Mouse (Mus musculus) splenic B cell, adult 2 months (primary cell): ENCODE measurements at regions not wholly inside any gene's neighbourhood (a gene's known extent, or its start where the extent isn't known, plus 50 kb on each side); places are given as distances from the start of the nearest gene placed in this dataset.

ENCODE experiments used
- DNase-seq: peaks from one replicate; pipeline ENCODE4 v3.0.0-alpha.2; 2011; ENCODE audit warnings: low read depth, low spot score
- H3K27me3 ChIP-seq: 2 replicates; pipeline ENCODE4 v1.6.1; 2012; ENCODE audit warnings: mild to moderate bottlenecking, low read length, moderate library complexity, mixed read lengths; ENCODE audit not compliant: control insufficient read depth, poor library complexity, insufficient read depth, severe bottlenecking
- H3K36me3 ChIP-seq: 2 replicates; pipeline ENCODE4 v1.6.1; 2012; ENCODE audit warnings: mild to moderate bottlenecking, low read length, moderate library complexity, mixed read lengths; ENCODE audit not compliant: control insufficient read depth, poor library complexity, insufficient read depth, severe bottlenecking

GRCm38 (mm10) chr1:193702707-193703419 is 332.8 kb upstream of the Camk1g start:
- DNase-seq: peak; percentile 41
- no peaks in the 10 kb centered on the region for H3K36me3 ChIP-seq

DNA sequence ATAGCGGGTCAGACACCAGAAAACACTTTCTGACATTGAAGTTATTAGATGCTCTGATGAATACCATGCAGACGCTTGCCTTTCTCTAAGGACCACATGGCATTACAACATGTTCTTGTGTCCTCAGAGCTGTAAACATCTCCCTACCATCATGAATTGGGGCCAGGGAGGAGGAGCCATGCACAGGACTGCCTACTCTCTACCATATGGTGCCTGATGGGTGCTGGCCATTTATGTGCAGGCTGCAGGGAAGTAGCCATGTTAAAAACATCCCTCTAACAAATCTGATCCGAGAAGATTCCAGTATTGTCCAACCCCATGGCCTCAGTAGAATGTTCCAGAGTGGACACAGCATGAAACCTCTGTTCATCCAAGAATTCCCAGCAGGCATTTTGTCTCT is 330.1 kb upstream of the Camk1g start:
- Histone ChIP-seq H3K36me3 (no peaks in the 10 kb centered on the region), H3K27me3 (no peaks in the 10 kb centered on the region)
- DNase-seq: no peak

More at GRCm38 (mm10) chr1:193702707-193703419, 332.8 kb upstream of the Camk1g start:
- no peaks in the 10 kb centered on the region for H3K27me3 ChIP-seq

DNA sequence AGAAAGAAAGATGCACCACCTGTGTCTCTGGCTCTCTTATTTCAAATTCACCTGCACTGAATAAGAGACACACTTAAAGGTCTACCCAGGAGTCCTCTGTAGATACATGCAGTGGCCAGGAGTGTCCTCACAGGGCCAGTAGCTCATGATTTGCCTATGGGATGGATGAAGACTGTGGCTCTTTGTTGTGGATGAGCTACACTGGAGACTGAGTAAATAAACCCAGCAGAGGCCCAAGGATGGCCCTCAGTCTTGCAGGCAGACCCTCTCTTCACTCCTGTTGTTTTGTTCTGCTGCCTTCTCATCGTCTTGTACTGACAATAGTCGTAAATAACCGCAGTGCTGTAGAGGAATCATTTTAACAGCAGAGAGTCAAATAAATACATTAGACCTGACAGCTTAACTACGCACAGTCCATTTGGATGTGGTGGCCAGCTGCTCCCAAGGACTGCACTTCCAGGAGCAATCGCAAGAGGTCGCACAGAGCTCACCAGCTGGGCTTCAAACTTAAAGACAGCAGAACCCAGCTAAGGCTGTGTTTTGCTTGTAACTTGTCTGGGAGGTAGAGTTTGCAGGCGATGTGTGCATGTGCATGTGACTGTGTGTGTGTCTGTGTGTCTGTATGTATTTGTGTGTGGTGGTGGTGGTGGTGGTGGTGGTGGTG is 328.6 kb upstream of the Camk1g start:
- Histone ChIP-seq H3K27me3 (no peaks in the 10 kb centered on the region), H3K36me3 (no peaks in the 10 kb centered on the region)
- DNase-seq: peak; percentile 13

DNA sequence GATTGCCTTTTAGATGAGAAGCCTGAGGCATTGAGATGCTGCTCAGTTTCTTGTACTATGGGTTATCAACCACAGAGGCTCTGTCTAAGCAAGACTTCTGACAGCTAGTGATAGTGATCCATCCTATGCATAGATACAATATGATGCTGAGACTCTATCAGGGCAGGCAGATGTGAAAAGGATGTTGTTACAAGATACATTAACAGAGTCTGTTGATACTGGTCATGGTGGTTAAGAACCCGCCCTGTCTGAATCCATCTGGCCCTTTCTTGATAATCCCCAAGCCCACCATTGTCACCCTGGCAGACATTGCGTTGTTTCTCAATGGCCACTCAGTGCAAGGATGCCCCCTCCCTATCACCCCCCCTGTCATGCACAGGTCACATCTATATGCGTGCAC is 327.8 kb upstream of the Camk1g start:
- Histone ChIP-seq H3K36me3 (no peaks in the 10 kb centered on the region), H3K27me3 (no peaks in the 10 kb centered on the region)
- no peak for DNase-seq

DNA sequence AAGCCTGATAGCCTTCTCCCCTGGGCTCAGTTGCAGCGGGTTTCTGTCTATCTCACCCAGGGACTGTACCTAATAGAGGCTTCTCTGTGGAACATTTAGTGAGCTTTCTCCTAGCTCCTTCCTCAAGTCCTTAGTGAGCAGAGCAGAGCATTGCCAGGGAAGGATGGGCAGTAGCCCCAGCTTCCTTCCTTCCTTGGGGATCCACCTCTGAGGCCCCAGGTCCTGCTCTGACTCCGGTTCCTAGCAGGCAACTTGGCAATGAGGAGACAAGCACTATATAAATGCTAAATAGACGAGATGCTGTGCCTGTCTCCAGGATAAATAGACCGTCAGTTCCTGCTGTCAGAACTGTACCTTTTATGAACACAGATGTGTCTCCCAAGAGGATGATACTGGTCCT is 326.9 kb upstream of the Camk1g start:
- H3K36me3 ChIP-seq: no peaks in the 10 kb centered on the region
- no peak for DNase-seq

DNA sequence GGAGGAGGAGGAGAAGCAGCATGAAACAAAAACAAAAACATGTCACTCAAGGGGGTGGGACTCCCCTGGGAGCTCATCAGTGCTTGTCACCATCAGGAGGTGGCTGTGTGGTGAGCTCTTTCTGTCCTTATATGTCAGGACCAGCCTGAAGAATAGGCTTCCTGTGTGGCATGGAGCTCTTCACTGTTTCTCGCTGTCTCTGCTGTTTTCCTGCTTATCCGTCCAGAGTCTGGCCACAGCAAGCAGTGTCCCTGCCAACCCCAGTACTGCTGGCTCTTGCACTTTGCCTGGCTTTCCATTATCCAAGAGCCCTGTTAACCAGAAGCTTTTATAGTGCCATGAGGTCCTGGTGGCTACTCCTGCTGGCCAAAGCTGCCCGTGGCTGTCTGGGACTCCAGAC is 322.9 kb upstream of the Camk1g start:
- no peak for DNase-seq
- H3K36me3 ChIP-seq: no peaks in the 10 kb centered on the region
- H3K27me3 ChIP-seq: no peaks in the 10 kb centered on the region

More for the DNA sequence above, 326.9 kb upstream of the Camk1g start:
- H3K27me3 ChIP-seq: no peaks in the 10 kb centered on the region

DNA sequence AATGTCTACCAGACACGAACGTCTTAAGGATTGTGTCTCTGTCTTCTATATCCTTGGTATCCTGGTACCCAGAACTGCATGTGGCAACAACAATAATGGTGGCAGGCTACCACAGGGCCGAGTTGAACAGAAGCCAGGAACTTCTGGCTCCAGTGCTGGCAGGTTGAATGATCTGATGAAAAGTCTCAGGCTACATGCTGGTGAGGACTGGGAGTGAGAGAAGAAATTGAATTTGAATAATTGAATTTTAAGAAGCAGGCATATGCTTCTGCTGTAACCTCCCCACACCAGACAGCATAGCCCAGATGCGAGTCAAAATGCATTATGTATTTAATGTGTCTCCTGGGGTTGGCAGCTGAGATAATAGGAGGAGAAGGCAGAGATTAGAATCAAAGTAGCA is 319.5 kb upstream of the Camk1g start:
- DNase-seq: no peak
- no peaks in the 10 kb centered on the region for H3K27me3 ChIP-seq
- H3K36me3 ChIP-seq: no peaks in the 10 kb centered on the region

GRCm38 (mm10) chr1:193682917-193683316 is 312.8 kb upstream of the Camk1g start:
- H3K36me3 ChIP-seq: no peaks in the 10 kb centered on the region
- DNase-seq: no peak
- H3K27me3 ChIP-seq: no peaks in the 10 kb centered on the region

GRCm38 (mm10) chr1:193678448-193678847 is 308.4 kb upstream of the Camk1g start:
- no peak for DNase-seq
- Histone ChIP-seq H3K27me3 (no peaks in the 10 kb centered on the region), H3K36me3 (no peaks in the 10 kb centered on the region)

DNA sequence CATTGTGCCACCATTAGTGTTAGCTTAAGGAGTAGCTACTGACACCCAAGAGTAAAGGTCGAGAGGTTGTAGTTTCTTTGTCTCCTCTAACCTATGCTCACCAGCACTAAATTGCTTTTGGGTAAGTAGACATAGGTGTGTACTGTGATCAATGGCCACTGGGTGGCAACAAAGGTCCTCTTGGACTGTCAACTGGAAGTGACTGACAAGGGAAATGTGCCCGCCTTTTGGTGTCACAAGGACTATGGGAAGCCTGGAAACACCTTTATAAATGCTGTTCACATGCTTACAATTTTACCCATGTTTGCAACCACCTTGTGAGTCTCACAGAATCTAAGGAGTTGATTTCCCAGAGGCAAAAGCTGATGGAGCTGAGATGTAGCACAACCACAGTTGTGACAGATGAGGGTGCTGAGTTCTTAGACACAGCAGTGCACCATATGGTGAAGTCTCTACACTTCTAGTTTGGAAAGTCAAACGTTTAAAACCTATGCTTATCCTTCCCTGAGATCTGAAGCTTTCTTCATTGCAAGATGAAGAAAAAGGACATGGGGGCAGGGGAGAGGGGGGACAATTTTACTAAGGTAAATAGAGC is 303.2 kb upstream of the Camk1g start:
- Histone ChIP-seq H3K36me3 (no peaks in the 10 kb centered on the region), H3K27me3 (no peaks in the 10 kb centered on the region)
- DNase-seq: no peak

- DNase-seq: no peak
- no peaks in the 10 kb centered on the region for H3K27me3 ChIP-seq
- H3K36me3 ChIP-seq: no peaks in the 10 kb centered on the region
Measured at GRCm38 (mm10) chr1:193672681-193673080, 302.6 kb upstream of the Camk1g start.

DNA sequence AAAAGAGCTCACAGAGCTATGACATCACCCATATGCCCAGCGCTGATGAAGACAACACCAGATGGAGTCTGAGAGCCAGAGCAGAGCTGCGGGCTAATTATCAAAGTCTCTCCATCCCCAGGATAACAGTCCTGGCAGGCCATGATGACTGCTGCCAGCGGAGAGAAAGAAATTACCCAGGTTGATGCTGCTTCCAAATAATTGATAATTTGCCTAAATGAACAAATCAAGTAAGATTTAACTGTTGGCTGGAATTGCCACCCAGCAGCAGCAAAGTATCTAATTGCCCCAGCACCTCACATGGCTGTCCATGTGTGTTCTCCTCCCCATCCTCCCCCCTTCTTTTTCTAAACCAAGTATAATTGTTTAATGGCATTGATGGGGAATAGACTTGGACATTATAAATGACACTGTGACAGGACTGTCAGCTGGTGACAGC is 301.7 kb upstream of the Camk1g start:
- Histone ChIP-seq H3K27me3 (no peaks in the 10 kb centered on the region), H3K36me3 (no peaks in the 10 kb centered on the region)
- no peak for DNase-seq

DNA sequence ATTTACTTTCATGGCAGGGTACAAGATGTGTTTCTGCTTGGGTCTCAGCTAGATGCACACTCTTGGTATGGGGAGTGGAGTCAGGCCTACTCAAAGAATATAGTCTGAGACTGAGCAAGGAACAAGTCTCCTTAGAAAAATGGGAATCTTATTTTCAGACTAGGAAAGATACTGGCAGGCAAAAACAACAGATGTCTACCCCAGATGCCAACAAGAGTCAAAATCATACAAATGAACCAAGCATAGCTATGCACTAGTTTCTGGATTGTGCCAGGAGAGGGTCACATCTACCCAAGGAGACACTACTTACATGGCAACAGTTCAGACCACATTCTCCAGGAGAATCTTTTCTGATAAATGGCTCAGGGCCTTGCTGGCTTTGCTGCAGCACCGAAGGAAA is 300.9 kb upstream of the Camk1g start:
- no peaks in the 10 kb centered on the region for H3K27me3 ChIP-seq
- DNase-seq: no peak
- no peaks in the 10 kb centered on the region for H3K36me3 ChIP-seq

DNA sequence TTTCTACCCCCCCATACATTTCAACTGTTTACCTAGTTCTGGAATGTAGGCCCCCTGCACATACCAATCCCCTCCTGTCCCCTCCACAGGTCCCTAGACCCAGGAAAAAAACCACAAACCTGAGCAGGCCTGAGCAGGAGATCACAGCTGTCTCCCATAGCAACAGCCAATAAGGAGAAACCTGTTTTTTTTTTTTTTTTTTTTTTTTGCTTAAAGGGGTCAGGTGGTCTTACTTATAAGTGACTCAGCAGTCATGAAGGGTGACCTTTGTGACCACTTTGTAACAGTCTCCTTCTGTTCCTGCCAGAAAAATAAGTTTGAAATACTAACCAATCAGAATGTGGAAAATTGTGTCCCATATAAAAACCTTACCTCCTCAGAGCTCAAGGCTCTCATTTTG is 299.9 kb upstream of the Camk1g start:
- Histone ChIP-seq H3K27me3 (no peaks in the 10 kb centered on the region), H3K36me3 (no peaks in the 10 kb centered on the region)
- DNase-seq: no peak

- DNase-seq: no peak
- no peaks in the 10 kb centered on the region for H3K36me3 ChIP-seq
- H3K27me3 ChIP-seq: no peaks in the 10 kb centered on the region
Measured at GRCm38 (mm10) chr1:193668841-193669240, 298.7 kb upstream of the Camk1g start.
